Mouse (Mus musculus) testis, postnatal 10 days (tissue): ENCODE data around the gene Tgds.
"Not testable (repeated sequence)": the region's sequence is repeated elsewhere in the genome, so short reads cannot be mapped to it uniquely, and the experiment has no call there.

ENCODE experiments used
- DNase-seq: peaks from one replicate; pipeline ENCODE4 v3.0.0; 2021; ENCODE audit warnings: low spot score

Tgds gene

GRCm38 (mm10) chr14:118132642-118132977 lies at the start of gene Tgds:
Gene Tgds (minus strand): TSS chr14:118132755.
- DNase-seq = peak; percentile 98

GRCm38 (mm10) chr14:118180711-118181177 lies 48.2 kb upstream of the Tgds start:
- DNase-seq = no peak

GRCm38 (mm10) chr14:118180117-118180557 lies 47.6 kb upstream of the Tgds start:
- peak; percentile 57 for DNase-seq

GRCm38 (mm10) chr14:118179701-118180100 lies 47.1 kb upstream of the Tgds start:
- no peak for DNase-seq

- DNase-seq = no peak
Observed at GRCm38 (mm10) chr14:118179251-118179650, 46.7 kb upstream of the Tgds start.

- DNase-seq = no peak
Observed at GRCm38 (mm10) chr14:118175694-118176085, 43.1 kb upstream of the Tgds start.

- no peak for DNase-seq
Observed at GRCm38 (mm10) chr14:118175071-118175693, 42.6 kb upstream of the Tgds start.

- no peak for DNase-seq
Observed at GRCm38 (mm10) chr14:118173590-118174203, 41.1 kb upstream of the Tgds start.

- DNase-seq = no peak
Observed at GRCm38 (mm10) chr14:118168776-118169175, 36.2 kb upstream of the Tgds start.

GRCm38 (mm10) chr14:118162640-118163039 lies 30.1 kb upstream of the Tgds start:
- DNase-seq = no peak

- DNase-seq = no peak
Observed at GRCm38 (mm10) chr14:118161751-118162150, 29.2 kb upstream of the Tgds start.

GRCm38 (mm10) chr14:118157146-118157545 lies 24.6 kb upstream of the Tgds start:
- DNase-seq = peak; percentile 79

GRCm38 (mm10) chr14:118156740-118157139 lies 24.2 kb upstream of the Tgds start:
- DNase-seq = no peak

- not testable (repeated sequence) for DNase-seq
Observed at GRCm38 (mm10) chr14:118156056-118156455, 23.5 kb upstream of the Tgds start.

GRCm38 (mm10) chr14:118152294-118152651 lies 19.7 kb upstream of the Tgds start:
- no peak for DNase-seq

- no peak for DNase-seq
Observed at GRCm38 (mm10) chr14:118151651-118152293, 19.2 kb upstream of the Tgds start.

- DNase-seq = no peak
Observed at GRCm38 (mm10) chr14:118150656-118151551, 18.3 kb upstream of the Tgds start.

- DNase-seq = no peak
Observed at GRCm38 (mm10) chr14:118148554-118148953, 16.0 kb upstream of the Tgds start.

GRCm38 (mm10) chr14:118148046-118148445 lies 15.5 kb upstream of the Tgds start:
- DNase-seq = no peak

GRCm38 (mm10) chr14:118142283-118142682 lies 9.7 kb upstream of the Tgds start:
- DNase-seq = no peak

- DNase-seq = no peak
Observed at GRCm38 (mm10) chr14:118137487-118137886, 4.9 kb upstream of the Tgds start.

- peak; percentile 99 for DNase-seq
Observed at GRCm38 (mm10) chr14:118136744-118137452, 4.3 kb upstream of the Tgds start, which contains the start of gene Gpr180. Gene Gpr180 (plus strand): TSS chr14:118137158.
